Mouse (Mus musculus) v-Abl transformed pro-B cells (cell line): ENCODE results near the gene Nup88.
"Not testable (repeated sequence)": the region's sequence is repeated elsewhere in the genome, so short reads cannot be mapped to it uniquely, and the experiment has no call there.

ENCODE experiments used
- in situ Hi-C, 2 experiments: fragments of 400-800 bp; cut with MboI; formaldehyde crosslinking; loops; one replicate each; pipeline ENCODE4 v1.15.1; 2025; ENCODE audit not compliant: unreplicated experiment in 2 of 2

The Nup88 gene

DNA sequence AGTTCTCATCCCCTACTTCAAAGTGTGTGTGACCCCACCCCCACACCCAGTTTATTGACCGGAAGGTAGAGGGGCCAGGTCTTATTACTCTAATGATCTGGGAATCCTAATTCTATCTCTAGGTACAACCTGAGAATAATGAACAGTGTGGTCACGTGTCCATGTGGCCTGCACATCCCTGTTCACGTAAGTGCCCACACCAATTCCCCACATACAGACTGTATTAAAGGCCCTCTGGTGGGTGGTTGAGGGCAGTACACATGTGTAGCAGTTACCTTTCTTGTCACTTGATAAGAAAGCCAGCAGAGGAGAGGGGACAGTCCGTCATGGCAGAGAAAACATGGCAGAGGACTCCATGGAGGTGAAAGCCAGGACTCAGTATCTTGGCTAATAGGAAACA, 4.2 kb upstream of the Nup88 start:
- in situ Hi-C loops, result no loop called here

DNA sequence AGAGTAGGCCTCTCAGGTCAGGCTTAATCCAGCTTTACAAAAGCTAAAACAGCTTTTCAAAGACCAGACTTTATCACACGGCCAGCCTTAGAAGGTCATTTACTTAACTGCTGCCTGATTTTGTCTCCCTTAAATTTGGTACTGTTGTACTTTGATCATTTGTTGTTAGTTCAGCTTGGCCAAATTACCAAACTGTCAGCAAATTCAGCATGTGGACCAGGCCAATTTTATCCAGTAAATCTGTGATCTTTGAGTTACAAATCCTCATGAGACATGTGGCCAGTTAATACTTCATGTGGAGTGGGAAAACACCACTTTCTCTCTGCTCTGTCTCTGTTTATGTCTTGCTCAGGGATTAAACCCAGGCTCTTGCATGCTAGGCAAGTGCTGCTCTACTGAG, 2.8 kb upstream of the Nup88 start:
- in situ Hi-C loops, result no loop called here

DNA sequence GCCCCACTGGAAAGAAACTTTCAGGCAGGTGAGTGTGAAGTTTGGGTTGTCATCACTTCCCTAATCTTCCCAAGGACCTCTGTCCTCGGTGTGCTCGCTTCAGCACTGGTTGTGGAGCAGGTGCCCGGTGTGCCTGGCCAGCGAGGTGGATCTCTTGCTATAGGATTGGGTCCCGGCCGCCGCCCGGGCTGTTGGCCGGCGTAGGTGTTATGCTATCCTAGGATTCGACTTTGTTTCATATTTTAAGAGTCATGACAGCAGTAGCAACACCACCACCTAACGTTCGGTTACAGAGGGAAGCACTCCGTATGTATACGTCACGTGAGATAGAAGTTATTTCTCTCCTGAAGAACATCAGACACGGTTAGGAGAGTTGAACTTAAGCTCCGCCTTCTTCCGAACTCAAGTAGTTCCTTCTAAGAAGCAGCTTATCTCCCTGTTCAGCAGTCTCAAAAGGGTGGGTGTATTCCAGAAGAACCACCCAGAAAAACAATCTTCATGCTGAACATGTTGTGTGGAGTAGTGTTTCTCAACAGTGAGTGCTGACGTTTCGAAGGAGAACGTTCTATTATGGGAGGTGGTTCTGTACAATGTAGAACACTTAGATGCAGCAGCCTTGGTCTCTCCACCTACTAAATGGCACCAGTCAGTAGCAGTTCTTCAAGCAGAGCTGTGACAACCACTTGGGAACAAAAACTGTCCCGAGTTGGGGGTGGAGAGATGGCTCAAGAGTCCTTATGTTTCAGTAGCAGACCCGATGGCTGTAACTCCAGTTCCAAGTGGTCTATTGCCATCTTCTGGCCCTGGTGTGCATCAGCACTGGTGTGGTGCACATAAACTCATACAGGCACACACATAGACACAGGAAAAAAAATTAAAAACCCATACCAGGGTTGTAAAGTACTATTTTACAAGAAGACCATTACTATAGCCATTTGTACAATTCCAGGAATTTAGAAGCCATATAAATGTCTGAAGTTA, 1.1 kb upstream of the Nup88 start:
- in situ Hi-C loops, result no loop called here

DNA sequence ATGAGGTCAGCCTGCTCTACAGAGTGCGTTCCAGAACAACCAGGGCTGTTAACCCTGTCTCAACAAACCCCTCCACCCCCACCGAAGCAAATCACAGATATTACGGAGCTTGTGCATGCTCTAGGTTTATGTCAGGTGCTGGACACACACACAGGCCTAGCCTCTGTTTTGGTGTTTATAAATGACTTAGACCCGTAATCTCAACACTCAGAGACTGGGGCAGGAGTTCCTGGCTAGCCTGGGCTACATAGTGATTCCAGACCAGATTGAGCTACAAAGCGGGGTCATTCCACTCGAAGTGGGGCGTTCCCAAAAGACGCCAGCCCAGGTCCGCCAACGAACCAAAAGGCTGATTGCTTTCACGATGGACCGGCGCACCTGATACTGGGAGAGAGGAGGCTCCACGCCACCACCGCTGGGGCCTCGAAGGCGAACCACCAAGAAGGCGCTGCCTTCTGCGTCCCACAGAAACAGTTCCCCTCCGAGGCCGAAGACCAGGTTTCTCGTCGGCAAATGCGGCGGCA, 440 bp downstream of the Nup88 start:
- in situ Hi-C loops, result no loop called here

DNA sequence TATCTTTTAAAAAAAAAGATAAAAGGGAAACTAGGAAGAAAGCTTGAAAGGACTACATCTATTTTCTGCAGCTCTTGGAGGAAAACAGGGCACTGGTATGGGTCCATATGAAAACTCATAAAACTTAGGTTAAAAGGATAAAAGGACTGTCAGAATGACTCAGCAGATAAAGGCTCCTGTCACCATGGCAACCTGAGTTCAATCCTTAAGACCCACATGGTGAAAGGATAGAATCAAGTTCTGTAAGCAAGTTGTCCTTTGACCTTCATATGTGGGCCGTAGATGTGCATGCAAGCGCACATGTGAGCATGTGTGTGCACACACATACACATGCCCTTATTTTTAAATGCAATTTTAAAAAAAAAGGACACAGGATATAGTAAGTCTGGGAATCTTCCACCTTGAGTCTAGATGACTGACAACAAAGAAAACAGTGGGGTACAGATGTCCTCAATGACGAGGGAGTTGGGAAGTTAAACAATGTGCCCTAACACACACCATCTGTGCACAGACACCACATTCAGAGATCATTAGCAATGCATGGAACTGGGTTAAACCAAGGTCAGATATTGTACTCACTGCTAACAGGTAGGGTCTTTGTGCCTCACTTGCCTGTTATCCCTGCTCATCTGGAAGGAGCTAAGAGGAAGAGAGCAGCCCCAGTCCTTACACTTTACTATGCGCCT, 5.4 kb downstream of the Nup88 start:
- in situ Hi-C loops, result no loop called here

DNA sequence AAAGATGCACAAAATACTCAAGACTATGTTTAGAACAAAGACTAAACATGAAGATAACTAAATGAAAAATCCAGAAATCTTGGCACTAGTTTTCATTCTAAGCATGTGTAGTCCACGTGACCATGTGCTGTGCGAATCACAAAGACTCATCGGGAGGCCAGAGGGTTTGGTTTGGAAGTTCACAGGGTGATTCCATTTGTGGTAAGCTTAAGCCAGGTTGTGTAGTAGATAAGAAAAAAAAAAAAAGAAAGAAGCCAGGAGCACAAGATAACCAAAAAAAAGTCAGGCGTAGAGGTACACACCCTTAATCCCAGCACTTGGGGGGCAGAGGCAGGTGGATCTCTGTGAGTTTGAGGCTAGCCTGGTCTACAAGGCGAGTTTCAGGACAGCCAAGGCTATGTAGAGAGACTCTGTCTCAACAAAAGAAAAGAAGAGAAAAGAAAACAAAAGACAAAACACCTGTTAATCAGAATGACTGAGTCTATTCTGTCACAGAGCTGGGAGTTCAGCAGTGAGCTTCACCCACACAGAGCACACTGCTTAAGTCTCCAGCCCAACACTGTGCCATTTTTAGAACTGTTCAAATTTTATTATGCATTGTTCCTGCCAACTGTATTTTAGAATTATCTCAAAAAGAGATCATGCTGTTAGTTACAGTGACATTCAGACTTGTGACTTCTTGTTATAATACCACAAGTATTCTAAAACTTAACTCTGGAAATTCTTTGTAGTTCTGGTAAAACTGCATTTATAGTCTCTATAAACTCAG, 8.8 kb downstream of the Nup88 start:
- in situ Hi-C loops, result no loop called here

DNA sequence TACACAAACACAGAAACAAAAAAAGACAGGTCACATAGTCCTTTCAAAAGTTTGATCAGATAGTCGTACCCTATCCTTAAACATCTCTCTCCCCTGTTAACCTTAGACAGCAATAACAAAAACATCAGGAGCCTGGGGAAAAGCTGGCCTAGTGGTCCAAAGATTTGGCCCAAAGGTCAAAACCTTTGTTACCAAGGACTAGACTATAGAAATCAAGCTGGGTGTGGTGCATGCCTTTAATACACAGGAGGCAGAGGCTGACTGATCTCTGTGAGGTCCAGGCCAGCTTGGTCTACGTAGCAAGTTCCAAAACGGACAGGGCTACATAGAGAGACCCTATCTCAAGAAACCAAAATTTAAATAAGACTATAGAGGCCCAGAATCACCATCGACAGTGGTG, 15.1 kb downstream of the Nup88 start:
- in situ Hi-C loops, result no loop called here

DNA sequence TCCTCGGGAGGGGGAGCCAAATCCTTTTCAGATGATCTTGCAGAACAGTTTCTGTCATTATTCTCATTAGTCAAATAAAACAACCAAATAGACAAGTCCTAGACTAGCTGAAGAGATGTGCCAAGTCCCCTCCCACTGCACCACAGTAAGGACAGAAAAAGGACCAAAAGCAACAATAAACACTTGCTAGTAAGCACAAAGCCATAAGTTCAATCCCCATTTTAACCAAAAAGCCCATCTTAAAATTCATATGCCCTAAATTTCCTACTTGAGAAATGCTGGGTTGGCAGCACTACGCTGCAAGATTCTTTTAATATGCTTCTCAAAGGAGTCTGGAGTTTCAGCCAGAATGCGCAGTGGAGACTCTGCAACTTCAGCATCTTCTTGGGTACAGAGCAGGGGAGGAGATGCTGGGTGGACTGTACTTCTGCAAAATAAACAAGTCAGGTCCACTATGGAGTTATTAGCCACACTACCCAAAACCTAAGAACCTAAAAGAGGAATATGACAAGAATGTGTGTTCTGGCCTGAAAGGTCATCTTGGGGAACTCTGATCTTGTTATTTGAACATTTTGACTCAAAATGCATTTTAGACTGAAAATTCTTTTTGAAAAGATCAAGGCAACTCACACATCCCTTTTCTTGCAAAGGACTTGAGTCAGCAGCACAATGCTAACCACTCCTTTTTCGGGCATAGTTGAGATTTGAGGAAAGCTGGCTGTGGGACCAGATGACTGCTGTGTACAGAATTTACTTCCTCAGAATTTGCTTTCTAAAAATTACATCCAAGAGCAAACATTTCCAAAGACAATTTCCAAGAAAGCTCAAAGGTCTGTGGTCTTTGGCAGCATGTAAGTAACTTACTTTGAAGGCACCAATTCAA, 24.6 kb downstream of the Nup88 start:
- in situ Hi-C loops, result no loop called here

DNA sequence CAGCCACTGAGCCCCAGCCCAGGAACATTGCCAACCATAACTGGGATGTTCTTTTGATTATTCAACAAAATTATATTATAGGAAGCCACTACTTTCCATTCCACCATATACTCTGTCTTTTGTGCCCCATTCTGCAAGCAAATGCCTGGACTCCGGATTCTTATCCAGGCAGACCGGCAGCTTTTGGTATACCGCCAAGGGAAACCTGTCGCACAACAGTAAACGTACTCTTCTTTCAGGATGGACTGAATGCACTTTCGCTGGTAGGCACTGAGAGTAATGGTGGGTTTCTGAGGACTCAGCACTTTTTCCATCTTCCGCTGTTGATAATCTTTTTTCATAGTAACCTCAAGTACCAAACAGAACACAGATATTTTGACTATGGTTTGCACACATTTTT, 26.1 kb downstream of the Nup88 start:
- in situ Hi-C loops, result no loop called here

DNA sequence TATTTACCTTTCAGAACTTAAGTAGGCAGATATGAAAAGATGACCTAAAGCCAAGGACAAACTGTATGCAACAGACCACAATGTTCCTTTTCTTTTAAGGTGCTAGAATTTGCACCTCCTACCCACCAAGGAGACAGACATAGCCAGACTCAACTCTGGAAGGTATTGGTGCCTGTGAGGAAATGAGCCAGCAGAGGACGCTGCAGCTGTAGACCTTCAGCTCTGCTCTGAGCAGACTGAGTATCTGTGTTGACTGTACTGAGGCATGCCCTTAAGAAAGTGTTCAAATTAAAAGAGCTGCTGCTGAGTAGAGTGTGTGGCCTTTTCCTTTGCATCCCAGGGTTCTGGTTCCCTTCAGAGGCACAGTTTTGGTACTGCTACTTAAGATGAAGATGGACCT, 27.2 kb downstream of the Nup88 start:
- in situ Hi-C loops, result no loop called here

DNA sequence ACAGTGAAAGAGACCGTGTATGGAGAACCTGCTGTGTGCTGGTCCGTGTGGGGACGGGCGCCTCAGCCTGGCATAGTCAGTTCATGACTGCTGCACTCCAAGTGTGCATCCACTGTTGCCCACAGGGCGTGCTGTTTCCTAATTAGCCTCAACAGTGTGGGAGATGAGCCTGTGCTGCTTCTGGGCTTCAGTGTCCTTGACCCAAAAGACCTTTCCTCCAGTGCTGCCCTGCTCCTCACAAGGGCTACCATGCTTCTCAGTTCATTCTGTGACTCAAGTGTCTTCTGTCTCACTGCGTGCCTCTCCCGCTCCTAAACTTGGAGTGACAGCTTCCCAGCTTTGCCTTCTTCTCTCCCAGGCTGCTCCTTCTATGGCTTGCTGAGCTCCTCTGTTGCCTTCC, 34.5 kb downstream of the Nup88 start:
- in situ Hi-C loops, result no loop called here

DNA sequence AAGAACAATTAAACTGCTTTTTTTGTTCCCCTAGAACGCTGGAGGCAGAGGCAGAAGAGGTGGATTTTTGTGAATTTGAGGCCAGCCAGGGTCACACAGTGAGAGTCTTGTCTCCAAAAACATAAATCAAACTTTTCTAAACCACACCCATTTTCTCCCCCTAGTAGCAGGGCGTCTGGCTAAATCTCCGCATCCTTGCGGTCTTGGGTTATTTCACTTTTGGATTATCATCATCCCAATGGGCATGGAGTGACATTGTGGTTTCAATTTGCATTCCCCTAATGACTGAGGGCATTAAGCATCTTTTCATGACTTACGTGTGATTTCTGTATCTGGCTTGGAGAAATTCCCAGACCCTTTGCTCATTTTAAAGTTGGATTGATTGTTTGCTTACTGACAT, 38.3 kb downstream of the Nup88 start:
- in situ Hi-C loops, result no loop called here

DNA sequence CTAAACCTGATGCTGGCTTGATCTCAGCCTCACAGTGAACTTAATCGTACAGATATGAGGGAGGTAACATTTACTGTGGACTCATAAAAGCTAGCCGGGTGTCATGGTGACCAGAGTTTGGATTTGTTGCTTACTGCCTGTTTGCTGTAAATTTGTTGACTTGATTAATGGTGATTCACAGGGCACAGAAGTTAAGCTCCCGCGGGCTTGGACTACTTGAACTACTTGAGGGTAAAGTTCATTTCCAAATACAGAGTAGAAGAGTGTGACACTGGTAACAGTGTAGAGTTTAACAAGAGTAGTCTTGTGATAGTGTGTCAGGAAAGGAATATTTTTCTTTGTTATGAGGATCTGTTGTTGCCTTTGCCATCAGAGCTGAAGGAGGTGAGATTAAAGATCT, 50.2 kb downstream of the Nup88 start:
- in situ Hi-C loops, result no loop called here

DNA sequence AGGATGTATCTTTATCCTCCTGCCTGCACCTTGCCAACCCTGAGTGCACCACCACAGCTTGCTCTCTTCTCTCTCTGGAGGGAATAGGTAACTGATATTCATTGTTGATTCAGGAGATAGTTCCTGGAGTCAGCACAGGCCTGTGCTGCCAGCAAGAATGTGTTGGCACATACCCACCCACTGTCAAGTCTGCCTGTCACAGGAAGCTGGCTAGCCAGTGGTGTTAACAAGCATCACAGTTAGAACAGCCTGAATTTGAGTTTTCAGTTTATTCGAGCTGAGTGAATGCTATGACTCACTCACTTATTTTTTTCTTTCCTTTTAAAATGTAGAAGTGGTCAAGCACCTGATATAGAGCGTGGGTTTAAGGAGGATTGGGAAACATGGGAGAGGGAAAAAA, 51.9 kb downstream of the Nup88 start:
- in situ Hi-C loops, result no loop called here

DNA sequence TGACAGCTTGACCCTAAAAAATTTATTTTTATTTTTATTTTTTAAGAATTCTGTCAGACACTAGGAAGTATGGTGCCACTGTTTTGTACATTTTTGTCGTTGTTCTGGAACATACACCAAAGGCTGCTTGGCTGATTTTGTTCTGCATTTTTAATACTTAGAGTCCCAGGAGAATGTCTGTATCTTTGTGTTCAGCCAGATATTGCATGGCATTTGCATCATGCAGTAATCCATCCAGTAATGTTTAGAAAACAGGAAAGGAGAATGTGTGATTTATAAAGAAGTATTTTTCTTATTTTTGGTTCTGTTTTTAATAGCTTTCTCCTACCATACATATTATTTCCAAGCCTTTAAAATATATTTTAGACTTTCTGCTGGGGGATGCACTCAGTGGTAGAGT, 57.9 kb downstream of the Nup88 start:
- in situ Hi-C loops, result no loop called here

DNA sequence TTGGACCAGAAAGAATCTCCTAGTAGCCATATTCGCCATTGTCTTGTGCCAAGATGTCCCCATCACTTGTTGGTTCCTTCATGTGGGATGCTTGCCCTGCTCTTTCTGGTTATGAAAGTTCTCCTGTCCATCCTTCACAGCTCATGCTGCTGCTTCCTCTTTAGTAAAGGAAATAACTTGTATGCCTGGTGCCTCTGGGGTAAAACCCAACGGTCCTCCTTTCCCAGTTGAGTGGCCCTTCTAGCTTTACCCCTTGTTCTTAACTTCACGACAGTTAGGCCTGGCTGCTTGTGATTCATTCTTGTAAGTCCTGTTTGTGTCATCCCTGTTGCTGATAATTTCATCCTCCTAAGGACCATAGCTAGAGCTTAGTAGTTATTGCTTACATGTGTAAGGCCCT, 58.5 kb downstream of the Nup88 start:
- in situ Hi-C loops, result no loop called here

DNA sequence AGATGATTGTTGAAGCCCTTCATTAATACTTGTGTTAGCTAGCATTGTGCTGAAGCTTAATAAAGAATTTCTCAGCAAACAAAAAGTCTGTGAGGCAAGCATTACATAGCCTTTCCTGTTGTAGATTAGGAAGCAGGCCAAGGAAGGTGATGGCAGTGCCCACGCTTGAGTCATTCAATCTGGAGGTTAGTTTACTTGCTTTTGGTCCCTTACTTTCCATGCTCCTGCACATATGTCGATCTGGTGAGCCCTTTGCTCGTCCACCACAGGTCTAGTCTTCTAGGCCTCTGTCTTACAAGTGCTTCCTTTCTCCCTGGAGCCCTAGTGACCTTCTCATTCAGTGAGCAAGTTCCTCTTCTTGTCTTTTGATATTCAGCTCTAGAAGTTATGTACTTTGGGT, 63.1 kb downstream of the Nup88 start:
- in situ Hi-C loops, result no loop called here

DNA sequence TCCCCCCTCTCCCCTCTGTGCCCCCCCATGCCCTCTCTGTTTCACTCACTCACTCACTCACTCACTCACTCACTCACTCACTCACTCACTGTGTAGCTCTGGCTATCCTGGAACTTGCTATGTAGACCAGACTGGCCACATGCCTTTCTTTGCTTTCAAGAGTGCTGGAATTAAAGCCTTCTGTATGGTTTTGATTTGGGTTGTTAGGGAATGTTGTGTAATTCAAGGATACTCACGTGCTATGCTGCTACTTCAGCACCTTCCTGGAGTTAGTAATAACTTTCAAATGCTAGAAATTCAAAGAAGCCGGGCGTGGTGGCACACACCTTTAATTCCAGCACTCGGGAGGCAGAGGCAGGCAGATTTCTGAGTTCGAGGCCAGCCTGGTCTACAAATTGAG, 71.6 kb downstream of the Nup88 start:
- in situ Hi-C loops, result not testable (repeated sequence)

DNA sequence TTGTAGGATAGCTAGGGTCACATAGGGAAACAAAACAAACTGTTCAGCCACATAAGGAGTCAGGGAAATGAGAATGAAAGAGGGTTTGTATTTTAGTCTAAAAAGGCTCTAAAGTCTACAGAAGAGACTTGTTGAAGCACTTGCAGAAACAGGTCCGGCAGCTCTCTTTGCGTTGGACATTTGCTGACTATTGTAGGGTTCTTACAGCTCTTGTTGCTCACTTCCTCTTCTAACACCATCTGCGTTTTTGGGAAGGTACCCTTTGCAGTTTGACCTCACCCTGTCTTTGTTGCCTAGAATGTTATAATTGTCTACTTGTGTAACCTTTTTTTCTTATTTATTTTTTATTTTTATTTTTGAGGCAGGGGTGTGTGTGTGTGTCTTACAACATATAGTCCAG, 72.1 kb downstream of the Nup88 start:
- in situ Hi-C loops, result no loop called here
